Mouse (Mus musculus) kidney, postnatal 0 days (tissue): ENCODE data around the gene Glyctk. TPM values are rescaled to one million over a fixed set of nuclear protein-coding genes. Genes with fewer than 3 reads are reported as not detected.

ENCODE experiments used
- ATAC-seq: fragments of 200-750 bp; cut with Nextera tagmentation; replicated peaks from 2 replicates; pipeline ENCODE4 v1.8.0; 2017; ENCODE audit warnings: low read depth, moderate number of reproducible peaks, moderate TSS enrichment, moderate library complexity; ENCODE audit not compliant: low FRiP score
- DNase-seq: peaks from one replicate; pipeline ENCODE4 v3.0.0-alpha.2; 2016; ENCODE audit warnings: low spot score
- H3K27ac ChIP-seq: fragments of 300-500 bp; sonication (generic); 2 replicates; pipeline ENCODE4 v1.5.1; 2014; ENCODE audit warnings: mild to moderate bottlenecking
- H3K27me3 ChIP-seq: fragments of 300-500 bp; sonication (generic); 2 replicates; pipeline ENCODE4 v1.6.1; 2014; ENCODE audit warnings: low read length, mixed read lengths; ENCODE audit not compliant: insufficient read depth
- H3K36me3 ChIP-seq: fragments of 300-500 bp; sonication (generic); 2 replicates; pipeline ENCODE4 v1.6.1; 2014; ENCODE audit warnings: low read length, mixed read lengths; ENCODE audit not compliant: insufficient read depth
- H3K4me1 ChIP-seq: fragments of 300-500 bp; sonication (generic); replicated peaks from 2 replicates; pipeline ENCODE4 v1.6.1; 2014; ENCODE audit warnings: antibody characterized with exemption, low read length, mixed read lengths; ENCODE audit not compliant: insufficient read depth
- H3K4me2 ChIP-seq: fragments of 300-500 bp; sonication (generic); 2 replicates; pipeline ENCODE4 v1.6.1; 2014; ENCODE audit warnings: mild to moderate bottlenecking, low read length, moderate library complexity, mixed read lengths
- H3K4me3 ChIP-seq: fragments of 300-500 bp; sonication (generic); replicated peaks from 2 replicates; pipeline ENCODE4 v1.5.1; 2014; ENCODE audit warnings: low read depth, low read length
- H3K9ac ChIP-seq: fragments of 300-500 bp; sonication (generic); 2 replicates; pipeline ENCODE4 v1.6.1; 2014; ENCODE audit warnings: low read depth, low read length
- H3K9me3 ChIP-seq: fragments of 300-500 bp; sonication (generic); replicated peaks from 2 replicates; pipeline ENCODE4 v1.6.1; 2016; ENCODE audit warnings: low read length, inconsistent platforms, mixed read lengths
- CTCF ChIP-seq: IDR thresholded peaks from 2 replicates; pipeline ENCODE4 v1.5.1; 2016; ENCODE audit warnings: antibody characterized with exemption, low read depth, mild to moderate bottlenecking, moderate library complexity
- WGBS: fragments of 180-500 bp; shearing (Covaris S2); extraction: QIAGEN DNeasy Blood & Tissue Kit; methylation state at CpG from one replicate; pipeline ENCODE4 v1.1.7; 2014; 5-methylcytosine and 5-hydroxymethylcytosine counted together
- polyA plus RNA-seq: library from polyadenylated mRNA; unstranded; fragments of >200 nt; fragmentation: Nextera tagmentation; extraction: Ambion mirVana; gene quantifications from 2 replicates; pipeline ENCODE4 v1.2.1, GENCODE M21; 2015

The Glyctk gene
- polyA plus RNA-seq, 1 experiment from 2014 or later = 11.5 TPM

DNA sequence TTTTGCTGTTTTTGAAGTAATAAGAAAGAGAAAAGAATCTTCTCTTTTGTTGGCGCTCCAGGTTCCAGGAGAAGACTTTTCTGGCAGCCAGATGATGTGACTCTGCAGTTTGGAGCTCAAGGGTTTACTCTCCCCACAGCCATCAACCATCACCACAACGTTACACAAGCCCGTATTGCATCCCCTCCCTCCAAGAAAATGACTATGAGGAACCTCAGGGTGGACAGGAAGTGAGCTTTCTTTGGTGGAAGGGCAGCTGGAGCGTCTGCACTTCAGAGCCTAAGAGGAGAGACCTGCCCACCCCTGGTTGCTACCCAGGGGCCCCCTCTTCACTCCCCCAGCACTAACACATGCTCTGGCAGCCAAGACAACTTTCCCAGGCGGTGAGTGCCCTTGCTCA lies 10.7 kb downstream of the Glyctk start:
- H3K9me3 ChIP-seq = no peaks in the 10 kb centered on the region
- no peak overlapping the region for H3K9ac ChIP-seq
- no peaks in the 10 kb centered on the region for H3K36me3 ChIP-seq
- H3K4me1 ChIP-seq = peaks cover 3% of the 10 kb centered on the region; the same call in 1 of the 2 replicates
- DNase-seq (no peak), ATAC-seq (no peak)
- WGBS = 28% methylated on average over 5 of the region's 5 CpGs
- H3K4me3 ChIP-seq = no peak overlapping the region
- peaks cover 13% of the 10 kb centered on the region; the same call in 1 of the 2 replicates for H3K27me3 ChIP-seq
- TF ChIP-seq CTCF = no peak
- H3K27ac ChIP-seq = no peak overlapping the region
- H3K4me2 ChIP-seq = no peak overlapping the region

GRCm38 (mm10) chr9:106145582-106145981 lies 12.4 kb downstream of the Glyctk start:
- no peaks in the 10 kb centered on the region for H3K36me3 ChIP-seq
- no peak overlapping the region for H3K27ac ChIP-seq
- no peak for TF ChIP-seq CTCF
- H3K4me3 ChIP-seq = no peak overlapping the region
- WGBS = 79% methylated on average over 2 of the region's 2 CpGs
- no peak overlapping the region for H3K4me2 ChIP-seq
- ATAC-seq = no peak
- H3K4me1 ChIP-seq = peaks cover 3% of the 10 kb centered on the region; the same call in 1 of the 2 replicates
- H3K27me3 ChIP-seq = peaks cover 13% of the 10 kb centered on the region; the same call in 1 of the 2 replicates
- H3K9ac ChIP-seq = no peak overlapping the region
- no peak for DNase-seq
- H3K9me3 ChIP-seq = no peaks in the 10 kb centered on the region

DNA sequence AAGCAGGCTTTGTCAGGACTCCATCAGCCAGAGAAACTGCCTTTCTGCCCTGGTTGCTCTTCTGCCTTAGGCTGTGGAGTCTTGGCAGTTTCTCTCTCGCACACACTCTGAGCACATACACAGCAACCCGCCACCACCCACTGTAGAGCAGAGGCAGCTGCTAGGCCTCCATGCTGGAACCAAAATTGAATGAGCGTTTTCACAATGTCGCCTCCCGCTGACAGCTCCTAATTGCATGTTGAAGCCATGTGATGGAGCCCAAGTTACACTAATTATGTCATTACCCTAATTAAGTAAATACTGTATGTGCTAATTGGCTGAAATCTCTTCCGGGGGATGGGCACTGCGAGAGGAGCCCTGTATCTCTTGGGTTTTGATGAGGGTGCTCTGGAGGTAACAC lies 13.8 kb downstream of the Glyctk start:
- Histone ChIP-seq H3K27me3 (peaks cover 4% of the 10 kb centered on the region; the same call in 1 of the 2 replicates), H3K4me2 (no peak overlapping the region), H3K4me3 (no peak overlapping the region), H3K36me3 (no peaks in the 10 kb centered on the region), H3K27ac (no peak overlapping the region), H3K9me3 (no peaks in the 10 kb centered on the region), H3K4me1 (peaks cover 3% of the 10 kb centered on the region; the same call in 1 of the 2 replicates), H3K9ac (no peak overlapping the region)
- no peak for TF ChIP-seq CTCF
- ATAC-seq (no peak), DNase-seq (no peak)
- WGBS = 81% methylated on average over 7 of the region's 7 CpGs

- no peaks in the 10 kb centered on the region for H3K36me3 ChIP-seq
- ATAC-seq = no peak
- H3K9me3 ChIP-seq = no peaks in the 10 kb centered on the region
- WGBS = 78% methylated on average over 12 of the region's 12 CpGs
- DNase-seq = no peak
- H3K9ac ChIP-seq = no peak overlapping the region
- no peak for TF ChIP-seq CTCF
- no peaks in the 10 kb centered on the region; the same call in 1 of the 2 replicates for H3K27me3 ChIP-seq
- H3K27ac ChIP-seq = no peak overlapping the region
- no peak overlapping the region for H3K4me3 ChIP-seq
- no peak overlapping the region for H3K4me2 ChIP-seq
- H3K4me1 ChIP-seq = no peaks in the 10 kb centered on the region
These were observed 16.0 kb downstream of the Glyctk start for GRCm38 (mm10) chr9:106141955-106142354.

DNA sequence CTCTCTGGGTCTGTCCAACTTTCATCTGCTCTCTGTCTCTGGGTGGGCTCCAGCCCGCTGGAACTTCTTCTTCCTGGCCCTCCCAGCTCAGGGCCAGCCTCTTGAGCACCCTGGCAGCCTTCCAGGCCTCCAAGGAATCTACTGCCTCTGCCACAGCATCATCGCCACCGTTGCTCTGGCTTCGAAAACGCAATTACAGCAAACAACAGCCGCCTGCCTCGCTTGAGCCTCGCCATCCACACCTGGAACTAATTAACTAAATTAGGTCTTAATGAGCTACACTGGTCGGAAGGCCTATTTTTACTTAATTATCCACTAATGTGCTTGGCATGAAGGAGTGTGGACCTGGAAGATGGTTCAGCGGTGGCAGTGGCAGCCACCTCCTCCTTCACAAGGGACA lies 18.2 kb downstream of the Glyctk start:
- TF ChIP-seq CTCF = no peak
- Histone ChIP-seq H3K4me1 (no peaks in the 10 kb centered on the region), H3K27me3 (no peaks in the 10 kb centered on the region), H3K9me3 (no peaks in the 10 kb centered on the region), H3K27ac (no peak overlapping the region), H3K36me3 (no peaks in the 10 kb centered on the region), H3K9ac (no peak overlapping the region), H3K4me3 (no peak overlapping the region), H3K4me2 (no peak overlapping the region)
- DNase-seq (no peak), ATAC-seq (no peak)
- WGBS = 45% methylated on average over 10 of the region's 10 CpGs

GRCm38 (mm10) chr9:106137671-106138216 lies 20.2 kb downstream of the Glyctk start:
- H3K4me1 ChIP-seq = no peaks in the 10 kb centered on the region
- no peak overlapping the region for H3K4me2 ChIP-seq
- WGBS = 46% methylated on average over 10 of the region's 10 CpGs
- DNase-seq (no peak), ATAC-seq (no peak)
- H3K27ac ChIP-seq = no peak overlapping the region
- H3K4me3 ChIP-seq = no peak overlapping the region
- H3K36me3 ChIP-seq = no peaks in the 10 kb centered on the region
- TF ChIP-seq CTCF = no peak
- no peaks in the 10 kb centered on the region for H3K9me3 ChIP-seq
- no peaks in the 10 kb centered on the region for H3K27me3 ChIP-seq
- H3K9ac ChIP-seq = no peak overlapping the region

DNA sequence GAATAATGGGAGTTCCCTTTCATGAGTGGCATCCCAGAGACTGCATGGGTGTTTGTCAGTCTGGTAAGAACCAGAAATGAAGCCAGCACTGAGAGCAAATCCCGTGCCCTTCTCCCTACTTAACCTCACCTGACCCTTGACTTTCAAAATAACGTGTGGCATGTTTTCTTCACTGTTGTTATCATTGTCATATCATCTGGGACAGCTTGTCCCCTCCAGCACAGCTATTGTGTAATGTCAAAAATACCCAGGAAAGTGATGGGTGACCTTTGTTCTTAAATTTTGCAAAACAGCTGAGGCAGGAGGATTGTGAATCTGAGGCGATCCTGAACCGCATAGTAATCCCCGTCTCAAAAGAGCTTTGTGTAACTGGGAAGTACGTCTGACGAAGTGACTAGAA lies 27.7 kb downstream of the Glyctk start:
- Histone ChIP-seq H3K36me3 (no peaks in the 10 kb centered on the region), H3K9ac (no peak overlapping the region), H3K9me3 (no peaks in the 10 kb centered on the region), H3K4me3 (no peak overlapping the region), H3K27ac (no peak overlapping the region), H3K4me1 (no peaks in the 10 kb centered on the region), H3K4me2 (no peak overlapping the region), H3K27me3 (no peaks in the 10 kb centered on the region)
- no peak for ATAC-seq
- DNase-seq = no peak
- no peak for TF ChIP-seq CTCF
- 81% methylated on average over 7 of the region's 7 CpGs for WGBS
